Mouse (Mus musculus) lung, embryonic 14.5 days (tissue): Measurements from ENCODE around the gene Krtcap3. TPM values are rescaled to one million over a fixed set of nuclear protein-coding genes. Genes with fewer than 3 reads are reported as not detected.

Source experiments
- ATAC-seq: fragments of 200-750 bp; cut with Nextera tagmentation; 2 replicates; pipeline ENCODE4 v1.8.0; 2017; ENCODE audit warnings: mild to moderate bottlenecking, moderate TSS enrichment, moderate library complexity; ENCODE audit not compliant: insufficient read depth
- DNase-seq: peaks from one replicate; pipeline ENCODE4 v3.0.0-alpha.2; 2015
- H3K27ac ChIP-seq: fragments of 300-500 bp; sonication (generic); 2 replicates; pipeline ENCODE4 v1.5.1; 2014; ENCODE audit warnings: low read depth, mild to moderate bottlenecking, moderate library complexity
- H3K27me3 ChIP-seq: fragments of 300-500 bp; sonication (generic); 2 replicates; pipeline ENCODE4 v1.6.1; 2014; ENCODE audit warnings: low read length, control low read depth; ENCODE audit not compliant: insufficient read depth
- H3K36me3 ChIP-seq: fragments of 300-500 bp; sonication (generic); 2 replicates; pipeline ENCODE4 v1.6.1; 2014; ENCODE audit warnings: control low read depth; ENCODE audit not compliant: insufficient read depth
- H3K4me1 ChIP-seq: fragments of 300-500 bp; sonication (generic); 2 replicates; pipeline ENCODE4 v1.6.1; 2014; ENCODE audit warnings: antibody characterized with exemption, control low read depth; ENCODE audit not compliant: insufficient read depth
- H3K4me2 ChIP-seq: fragments of 300-500 bp; sonication (generic); 2 replicates; pipeline ENCODE4 v1.6.1; 2014; ENCODE audit warnings: mild to moderate bottlenecking
- H3K4me3 ChIP-seq: fragments of 300-500 bp; sonication (generic); 2 replicates; pipeline ENCODE4 v1.5.1; 2014; ENCODE audit warnings: low read depth, low read length
- H3K9ac ChIP-seq: fragments of 300-500 bp; sonication (generic); 2 replicates; pipeline ENCODE4 v1.6.1; 2014
- H3K9me3 ChIP-seq: fragments of 300-500 bp; sonication (generic); 2 replicates; pipeline ENCODE4 v1.6.1; 2016; ENCODE audit warnings: low read depth, low read length, control low read depth
- CTCF ChIP-seq: IDR thresholded peaks from 2 replicates; pipeline ENCODE4 v1.5.1; 2016; ENCODE audit warnings: antibody characterized with exemption, low read depth
- WGBS: fragments of 180-500 bp; shearing (Covaris S2); extraction: QIAGEN DNeasy Blood & Tissue Kit; methylation state at CpG from one replicate; pipeline ENCODE4 v1.1.7; 2014; 5-methylcytosine and 5-hydroxymethylcytosine counted together
- polyA plus RNA-seq: library from polyadenylated mRNA; unstranded; fragments of >200 nt; fragmentation: Nextera tagmentation; extraction: Ambion mirVana; gene quantifications from 2 replicates; pipeline ENCODE4 v1.2.1, GENCODE M21; 2014

The Krtcap3 gene
- polyA plus RNA-seq, 1 experiment from 2014 or later: 31.1 TPM

DNA sequence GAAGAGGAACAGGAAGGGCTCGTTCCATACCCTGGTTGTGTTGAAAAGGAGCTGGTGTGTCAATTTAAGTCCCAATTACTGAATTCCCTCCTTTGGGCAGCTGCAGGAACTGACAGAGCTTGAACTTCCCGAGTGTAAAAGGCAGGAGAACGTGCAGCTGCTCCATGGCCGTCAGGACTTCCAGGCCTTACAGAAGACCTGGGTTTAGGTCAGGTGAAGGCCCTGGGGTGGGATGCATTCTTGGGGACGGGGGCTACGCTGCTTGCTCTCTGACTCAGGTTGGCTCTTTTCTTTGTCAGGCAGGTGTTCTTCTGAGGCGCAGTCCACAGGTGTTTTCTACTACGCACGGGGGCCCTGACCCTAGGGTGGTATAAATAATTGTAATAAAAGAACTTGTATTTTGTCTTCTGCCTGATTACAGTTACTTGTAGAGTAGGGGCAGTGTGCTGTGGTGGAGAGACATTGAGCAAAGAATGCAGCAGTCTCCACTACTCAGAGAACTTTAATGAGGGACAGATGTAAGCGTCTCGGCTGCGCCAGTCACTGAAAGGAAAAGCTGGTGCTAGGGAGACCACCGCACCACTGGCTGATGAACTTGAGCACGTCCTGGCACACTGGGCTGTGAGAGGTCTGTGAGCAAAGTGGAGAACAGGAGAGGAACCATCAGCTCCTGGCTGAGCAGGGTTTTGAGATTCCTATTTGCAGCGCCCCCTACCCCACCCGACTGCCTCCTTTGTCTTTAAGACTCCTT, 1.5 kb downstream of the Krtcap3 start:
- Histone ChIP-seq H3K27me3 (no peaks in the 10 kb centered on the region), H3K9me3 (no peaks in the 10 kb centered on the region), H3K36me3 (peaks cover 84% of the 10 kb centered on the region), H3K4me2 (peak overlapping the region; percentile 56), H3K27ac (0 out of 2 replicates have a peak overlapping the region, but pooled peaks have one; percentile 78), H3K4me3 (peak overlapping the region; percentile 41), H3K4me1 (no peaks in the 10 kb centered on the region), H3K9ac (peak overlapping the region; percentile 50; the same call in 1 of the 2 replicates)
- ATAC-seq (no peak), DNase-seq (peak; percentile 23)
- 71% methylated on average over 16 of the region's 16 CpGs for WGBS
- no peak for TF ChIP-seq CTCF

DNA sequence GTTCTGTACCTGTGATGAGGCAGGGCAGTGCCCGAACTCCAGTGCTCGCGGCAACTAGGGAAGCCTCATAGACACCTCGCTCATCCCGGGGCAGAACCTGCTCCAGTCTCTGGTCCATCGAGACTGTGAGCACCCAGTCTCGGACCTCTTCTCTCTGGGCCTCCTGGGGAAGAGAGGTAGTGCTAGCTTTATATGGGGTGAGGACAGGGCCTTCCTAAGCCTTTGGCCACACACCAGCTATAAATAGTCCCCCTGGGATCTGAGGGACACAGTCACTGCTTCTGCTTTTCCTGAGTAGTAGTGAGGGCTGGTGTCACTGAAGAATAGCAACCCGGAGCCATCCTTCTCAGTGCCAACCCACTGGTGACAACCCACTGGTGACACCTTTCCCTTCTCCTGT, 2.3 kb downstream of the Krtcap3 start:
- no peak overlapping the region for H3K27ac ChIP-seq
- no peak for TF ChIP-seq CTCF
- no peaks in the 10 kb centered on the region for H3K4me1 ChIP-seq
- no peaks in the 10 kb centered on the region for H3K9me3 ChIP-seq
- peaks cover 77% of the 10 kb centered on the region for H3K36me3 ChIP-seq
- DNase-seq (no peak), ATAC-seq (no peak)
- WGBS: 87% methylated on average over 8 of the region's 8 CpGs
- H3K27me3 ChIP-seq: no peaks in the 10 kb centered on the region
- H3K9ac ChIP-seq: no peak overlapping the region
- H3K4me3 ChIP-seq: no peak overlapping the region
- H3K4me2 ChIP-seq: no peak overlapping the region

DNA sequence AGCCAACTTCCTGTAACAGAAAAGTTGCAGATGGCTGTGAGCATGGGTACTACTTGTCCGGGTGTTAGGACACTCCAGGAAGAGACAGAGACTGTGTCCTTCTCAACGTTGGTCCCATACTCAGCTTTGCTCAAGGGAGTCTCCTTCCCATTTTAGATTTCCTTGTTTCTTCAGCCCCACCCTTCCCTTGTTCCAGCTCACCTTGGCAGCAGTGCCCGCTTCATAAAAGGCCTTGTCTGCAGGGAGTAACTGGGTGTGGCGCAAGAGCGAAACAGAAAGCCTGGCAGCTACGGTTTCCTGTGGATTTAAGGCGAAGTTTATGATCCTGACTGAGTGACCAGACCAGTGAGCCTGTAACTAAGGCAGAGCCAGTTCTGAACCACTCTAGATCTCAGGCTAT, 3.0 kb downstream of the Krtcap3 start:
- Histone ChIP-seq H3K9me3 (no peaks in the 10 kb centered on the region), H3K4me1 (no peaks in the 10 kb centered on the region), H3K9ac (no peak overlapping the region), H3K36me3 (peaks cover 75% of the 10 kb centered on the region), H3K4me2 (no peak overlapping the region), H3K27ac (no peak overlapping the region), H3K4me3 (no peak overlapping the region), H3K27me3 (no peaks in the 10 kb centered on the region)
- DNase-seq (no peak), ATAC-seq (no peak)
- WGBS: 71% methylated on average over 7 of the region's 7 CpGs
- no peak for TF ChIP-seq CTCF

DNA sequence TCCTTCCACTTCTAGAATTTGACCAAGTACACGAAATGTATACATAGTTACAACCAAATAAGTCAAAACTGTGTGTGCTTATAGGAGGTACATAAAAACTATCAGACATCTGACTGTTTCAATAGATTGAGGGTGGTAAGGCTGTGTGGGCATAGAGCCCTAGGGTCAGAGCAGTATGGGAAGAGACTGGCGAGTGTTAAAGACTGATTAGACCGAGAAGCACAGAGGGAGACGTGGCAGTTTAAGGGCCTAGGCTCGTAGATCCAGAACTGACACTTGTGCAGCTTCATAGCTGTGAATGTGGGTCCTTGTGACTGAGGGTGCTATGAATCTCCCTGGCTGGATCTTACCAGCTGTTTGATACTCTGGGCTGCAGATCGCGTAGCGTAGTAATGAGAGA, 3.4 kb downstream of the Krtcap3 start:
- TF ChIP-seq CTCF: no peak
- no peak overlapping the region for H3K9ac ChIP-seq
- WGBS: 77% methylated on average over 8 of the region's 8 CpGs
- H3K27ac ChIP-seq: no peak overlapping the region
- no peak overlapping the region for H3K4me2 ChIP-seq
- H3K4me3 ChIP-seq: no peak overlapping the region
- ATAC-seq: no peak
- no peaks in the 10 kb centered on the region for H3K27me3 ChIP-seq
- peaks cover 75% of the 10 kb centered on the region for H3K36me3 ChIP-seq
- H3K4me1 ChIP-seq: no peaks in the 10 kb centered on the region
- no peak for DNase-seq
- H3K9me3 ChIP-seq: no peaks in the 10 kb centered on the region

DNA sequence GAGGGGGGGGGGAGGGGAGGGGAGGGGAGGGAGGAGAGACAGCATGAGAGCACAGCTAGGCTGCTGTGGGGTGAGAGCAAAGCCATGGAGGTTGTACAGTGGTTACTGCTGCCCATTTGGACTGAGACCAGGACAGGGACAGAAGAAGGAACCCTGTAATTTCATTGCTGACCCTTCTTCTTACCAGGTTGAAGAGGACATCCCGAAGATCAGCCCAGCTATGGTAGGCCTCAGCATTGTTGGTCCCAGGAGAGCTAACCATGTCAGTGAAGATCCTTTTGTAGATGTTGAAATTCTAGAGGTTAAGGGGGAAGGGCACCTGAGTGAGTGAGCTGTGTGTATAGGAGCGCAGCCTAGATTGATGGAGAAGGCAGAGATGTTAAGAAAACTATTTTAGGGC, 3.9 kb downstream of the Krtcap3 start:
- H3K27ac ChIP-seq: no peak overlapping the region
- H3K27me3 ChIP-seq: no peaks in the 10 kb centered on the region
- H3K36me3 ChIP-seq: peaks cover 75% of the 10 kb centered on the region
- H3K9me3 ChIP-seq: no peaks in the 10 kb centered on the region
- no peak overlapping the region for H3K4me3 ChIP-seq
- H3K4me2 ChIP-seq: no peak overlapping the region
- WGBS: 89% methylated on average over 2 of the region's 2 CpGs
- DNase-seq: no peak
- H3K4me1 ChIP-seq: no peaks in the 10 kb centered on the region
- no peak overlapping the region for H3K9ac ChIP-seq
- no peak for ATAC-seq
- no peak for TF ChIP-seq CTCF

DNA sequence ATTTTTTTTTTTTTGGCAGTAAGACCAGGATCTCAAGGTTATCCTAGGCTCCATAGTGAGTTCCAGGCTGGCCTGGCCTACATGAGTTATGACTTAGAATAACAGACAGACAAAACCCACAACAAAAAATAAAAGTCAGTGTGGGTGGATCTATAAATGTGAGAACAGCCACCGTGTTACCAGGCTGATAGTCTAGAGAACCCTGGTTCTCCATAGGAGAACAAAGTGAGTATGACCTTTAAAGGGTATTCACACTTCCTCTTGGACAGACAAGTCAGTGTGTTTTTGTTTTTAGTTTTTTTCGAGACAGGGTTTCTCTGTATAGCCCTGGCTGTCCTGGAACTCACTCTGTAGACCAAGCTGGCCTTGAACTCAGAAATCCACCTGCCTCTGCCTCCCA, 4.5 kb downstream of the Krtcap3 start:
- ATAC-seq (no peak), DNase-seq (no peak)
- TF ChIP-seq CTCF: no peak
- no peak overlapping the region for H3K27ac ChIP-seq
- 84% methylated on average over 2 of the region's 2 CpGs for WGBS
- no peak overlapping the region for H3K4me2 ChIP-seq
- no peaks in the 10 kb centered on the region for H3K9me3 ChIP-seq
- H3K4me3 ChIP-seq: no peak overlapping the region
- H3K4me1 ChIP-seq: no peaks in the 10 kb centered on the region
- H3K36me3 ChIP-seq: peaks cover 74% of the 10 kb centered on the region
- H3K27me3 ChIP-seq: no peaks in the 10 kb centered on the region
- no peak overlapping the region for H3K9ac ChIP-seq

DNA sequence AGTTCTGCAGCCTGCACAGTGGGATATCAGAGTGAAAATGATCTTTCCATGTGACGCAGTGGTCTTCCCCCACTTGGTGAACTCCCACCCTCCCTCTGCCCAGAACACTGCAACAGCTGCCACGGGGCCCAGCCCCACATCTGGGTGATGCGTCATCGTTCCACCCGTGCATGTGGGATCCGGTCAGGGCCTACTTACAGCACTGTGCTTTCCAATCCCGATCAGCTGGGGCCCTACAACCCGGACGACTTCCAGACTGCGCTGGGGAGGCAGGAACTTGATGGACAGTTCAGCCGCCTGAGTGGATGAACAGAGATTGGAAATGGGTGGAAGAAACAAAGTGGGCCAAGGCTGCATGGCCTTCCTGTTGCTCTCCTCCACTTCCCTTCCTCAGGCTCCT, 6.1 kb downstream of the Krtcap3 start:
- Histone ChIP-seq H3K9ac (no peak overlapping the region), H3K4me2 (no peak overlapping the region), H3K36me3 (peaks cover 70% of the 10 kb centered on the region), H3K27me3 (no peaks in the 10 kb centered on the region), H3K4me1 (no peaks in the 10 kb centered on the region), H3K4me3 (no peak overlapping the region), H3K27ac (no peak overlapping the region), H3K9me3 (no peaks in the 10 kb centered on the region)
- WGBS: 81% methylated on average over 11 of the region's 11 CpGs
- TF ChIP-seq CTCF: no peak
- ATAC-seq (no peak), DNase-seq (no peak)
